Mouse (Mus musculus) neural tube, embryonic 15.5 days (tissue): Measurements from ENCODE around the gene Abhd16b. TPM values are rescaled to one million over a fixed set of nuclear protein-coding genes. Genes with fewer than 3 reads are reported as not detected.
A peak's percentile ranks its signal among the peaks of the same experiment; 100 is the strongest.

Experiments used
- ATAC-seq: fragments of 200-750 bp; cut with Nextera tagmentation; 2 replicates; pipeline ENCODE4 v1.8.0; 2017; ENCODE audit warnings: mild to moderate bottlenecking, moderate TSS enrichment, moderate library complexity; ENCODE audit not compliant: low FRiP score
- H3K27ac ChIP-seq: fragments of 300-500 bp; sonication (generic); replicated peaks from 2 replicates; pipeline ENCODE4 v1.5.1; 2015; ENCODE audit warnings: mild to moderate bottlenecking, inconsistent platforms
- H3K27me3 ChIP-seq: fragments of 300-500 bp; sonication (generic); replicated peaks from 2 replicates; pipeline ENCODE4 v1.6.1; 2015; ENCODE audit warnings: inconsistent platforms
- H3K36me3 ChIP-seq: fragments of 300-500 bp; sonication (generic); 2 replicates; pipeline ENCODE4 v1.6.1; 2015; ENCODE audit warnings: inconsistent platforms
- H3K4me1 ChIP-seq: fragments of 300-500 bp; sonication (generic); 2 replicates; pipeline ENCODE4 v1.6.1; 2015; ENCODE audit warnings: inconsistent platforms
- H3K4me2 ChIP-seq: fragments of 300-500 bp; sonication (generic); 2 replicates; pipeline ENCODE4 v1.6.1; 2015; ENCODE audit warnings: inconsistent platforms, mild to moderate bottlenecking, moderate library complexity
- H3K4me3 ChIP-seq: fragments of 300-500 bp; sonication (generic); replicated peaks from 2 replicates; pipeline ENCODE4 v1.5.1; 2015; ENCODE audit warnings: mild to moderate bottlenecking, inconsistent platforms
- H3K9ac ChIP-seq: fragments of 300-500 bp; sonication (generic); replicated peaks from 2 replicates; pipeline ENCODE4 v1.6.1; 2015; ENCODE audit warnings: mild to moderate bottlenecking, inconsistent platforms
- H3K9me3 ChIP-seq: fragments of 300-500 bp; sonication (generic); replicated peaks from 2 replicates; pipeline ENCODE4 v1.6.1; 2016; ENCODE audit warnings: inconsistent platforms
- WGBS: fragments of 180-500 bp; shearing (Covaris S2); methylation state at CpG from one replicate; pipeline ENCODE4 v1.1.7; 2015; ENCODE audit warnings: mixed read lengths; 5-methylcytosine and 5-hydroxymethylcytosine counted together
- polyA plus RNA-seq: library from polyadenylated mRNA; unstranded; fragments of >200 nt; fragmentation: Nextera tagmentation; extraction: Ambion mirVana; gene quantifications from 2 replicates; pipeline ENCODE4 v1.2.1, GENCODE M21; 2015

Gene Abhd16b
- polyA plus RNA-seq, 1 experiment from 2014 or later, result 0.12 TPM

GRCm38 (mm10) chr2:181520118-181520935 lies 27.3 kb downstream of the Abhd16b start, which contains the start of gene Dnajc5:
Dnajc5 (plus strand) TSS chr2:181520485.
- H3K27ac ChIP-seq, result peak within 1 kb of the TSS; percentile 97
- no peaks in the 10 kb centered on the region for H3K27me3 ChIP-seq
- ATAC-seq, result peak; percentile 96
- peak within 1 kb of the TSS; percentile 68 for H3K4me2 ChIP-seq
- H3K4me3 ChIP-seq, result peak within 1 kb of the TSS; percentile 96
- peaks cover 22% of the 10 kb centered on the region for H3K36me3 ChIP-seq
- H3K9me3 ChIP-seq, result no peaks in the 10 kb centered on the region
- peaks cover 40% of the 10 kb centered on the region for H3K4me1 ChIP-seq
- peak within 1 kb of the TSS; percentile 88 for H3K9ac ChIP-seq
- under 1% methylated on average over 72 of the region's 74 CpGs for WGBS

DNA sequence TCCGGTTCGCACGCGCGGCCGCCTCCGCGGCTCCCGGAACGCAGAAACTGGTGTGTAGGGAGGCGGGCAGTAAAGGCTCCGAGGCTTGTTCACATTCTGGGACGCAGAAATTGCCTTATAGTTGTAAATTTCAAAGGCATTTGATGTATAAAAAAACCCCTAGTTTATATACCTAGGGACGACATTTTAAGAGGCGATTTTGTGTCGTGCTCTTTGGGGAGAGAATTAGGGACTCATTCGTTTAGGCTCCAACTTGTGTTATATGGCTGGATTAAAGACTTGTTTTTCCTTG lies 27.9 kb downstream of the Abhd16b start:
- peak overlapping the region; percentile 97 for H3K27ac ChIP-seq
- no peak for ATAC-seq
- H3K9me3 ChIP-seq, result no peaks in the 10 kb centered on the region
- H3K9ac ChIP-seq, result peak overlapping the region; percentile 88
- peak overlapping the region; percentile 68 for H3K4me2 ChIP-seq
- H3K4me3 ChIP-seq, result peak overlapping the region; percentile 96
- H3K36me3 ChIP-seq, result peaks cover 19% of the 10 kb centered on the region
- no peaks in the 10 kb centered on the region for H3K27me3 ChIP-seq
- peaks cover 40% of the 10 kb centered on the region for H3K4me1 ChIP-seq
- 0% methylated on average over 17 of the region's 17 CpGs for WGBS

DNA sequence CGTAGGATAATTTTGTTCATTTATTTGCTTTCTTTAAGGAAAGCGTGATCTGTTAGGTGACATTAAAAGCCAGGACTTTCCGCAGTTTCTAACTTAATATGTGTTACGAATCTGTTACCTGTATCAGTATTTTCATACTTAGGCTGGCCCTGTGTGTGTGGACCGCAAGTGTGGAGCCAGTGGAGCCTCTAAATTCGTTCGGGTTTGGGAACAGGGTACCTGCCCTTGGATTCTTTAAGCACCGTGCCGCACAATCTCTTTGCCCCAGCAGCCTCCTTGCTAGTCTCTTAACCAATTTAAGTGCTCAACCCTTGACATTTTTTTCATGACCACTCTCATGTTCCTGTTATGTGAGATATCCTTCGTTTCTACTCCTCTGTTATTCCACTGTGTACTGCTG lies 28.5 kb downstream of the Abhd16b start:
- Histone ChIP-seq H3K4me2 (peak overlapping the region; percentile 68), H3K4me1 (peaks cover 40% of the 10 kb centered on the region), H3K9me3 (no peaks in the 10 kb centered on the region), H3K4me3 (peak overlapping the region; percentile 96), H3K27ac (no peak overlapping the region), H3K27me3 (no peaks in the 10 kb centered on the region), H3K36me3 (peaks cover 13% of the 10 kb centered on the region), H3K9ac (peak overlapping the region; percentile 88)
- ATAC-seq, result no peak
- 54% methylated on average over 10 of the region's 10 CpGs for WGBS

DNA sequence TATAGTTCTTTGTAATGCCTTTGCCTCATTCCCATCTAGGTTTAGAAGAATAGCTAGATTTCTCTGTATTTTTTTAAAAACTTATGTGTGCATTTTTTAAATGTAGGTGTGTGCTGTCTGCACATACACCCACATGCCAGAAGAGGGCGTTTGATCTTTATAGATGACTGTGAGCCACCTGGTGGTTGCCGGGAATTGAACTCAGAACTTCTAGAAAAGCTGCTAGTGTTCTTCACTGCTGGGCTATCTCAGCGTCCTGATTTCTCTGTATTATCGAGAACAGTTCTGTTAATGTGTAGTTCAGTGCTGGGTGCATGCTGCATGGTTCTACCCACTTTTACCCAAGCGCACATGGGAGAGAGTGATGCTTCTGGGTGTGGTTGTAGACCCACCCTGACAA lies 29.8 kb downstream of the Abhd16b start:
- no peak overlapping the region for H3K4me2 ChIP-seq
- no peaks in the 10 kb centered on the region for H3K36me3 ChIP-seq
- no peak for ATAC-seq
- no peaks in the 10 kb centered on the region for H3K27me3 ChIP-seq
- no peak overlapping the region for H3K9ac ChIP-seq
- no peaks in the 10 kb centered on the region for H3K9me3 ChIP-seq
- peaks cover 40% of the 10 kb centered on the region for H3K4me1 ChIP-seq
- 75% methylated on average over 5 of the region's 5 CpGs for WGBS
- no peak overlapping the region for H3K27ac ChIP-seq
- H3K4me3 ChIP-seq, result no peak overlapping the region

DNA sequence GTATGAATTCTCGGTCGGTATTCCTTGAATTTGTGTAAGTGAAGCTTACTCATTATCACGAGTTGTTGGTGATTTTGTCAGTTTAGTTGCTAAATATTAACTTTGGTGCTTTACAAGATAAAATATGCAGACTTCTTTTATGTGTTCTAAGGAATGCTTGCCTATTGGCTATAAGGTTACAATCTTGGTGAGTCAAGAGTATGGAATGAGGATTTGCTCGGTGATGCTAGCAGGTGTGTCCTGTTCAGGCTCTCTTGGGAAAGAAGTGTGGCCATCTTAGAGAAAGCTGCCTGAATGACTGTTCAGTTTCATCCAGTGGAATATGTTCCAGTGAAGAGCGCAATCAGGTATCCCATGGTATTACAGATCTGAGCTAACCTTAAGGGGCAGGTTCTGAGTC lies 32.5 kb downstream of the Abhd16b start:
- no peak overlapping the region for H3K4me2 ChIP-seq
- H3K4me3 ChIP-seq, result no peak overlapping the region
- no peaks in the 10 kb centered on the region for H3K9me3 ChIP-seq
- WGBS, result 93% methylated on average over 5 of the region's 5 CpGs
- no peak overlapping the region for H3K27ac ChIP-seq
- H3K9ac ChIP-seq, result no peak overlapping the region
- H3K4me1 ChIP-seq, result peaks cover 26% of the 10 kb centered on the region
- no peaks in the 10 kb centered on the region for H3K36me3 ChIP-seq
- no peaks in the 10 kb centered on the region for H3K27me3 ChIP-seq
- no peak for ATAC-seq

GRCm38 (mm10) chr2:181529076-181529475 lies 36.1 kb downstream of the Abhd16b start:
- 98% methylated on average over 1 of the region's 1 CpGs for WGBS
- Histone ChIP-seq H3K4me3 (no peak overlapping the region), H3K36me3 (peaks cover 6% of the 10 kb centered on the region; the same call in 1 of the 2 replicates), H3K27ac (no peak overlapping the region), H3K4me1 (no peaks in the 10 kb centered on the region), H3K9ac (no peak overlapping the region), H3K27me3 (no peaks in the 10 kb centered on the region), H3K4me2 (no peak overlapping the region), H3K9me3 (no peaks in the 10 kb centered on the region)
- no peak for ATAC-seq

DNA sequence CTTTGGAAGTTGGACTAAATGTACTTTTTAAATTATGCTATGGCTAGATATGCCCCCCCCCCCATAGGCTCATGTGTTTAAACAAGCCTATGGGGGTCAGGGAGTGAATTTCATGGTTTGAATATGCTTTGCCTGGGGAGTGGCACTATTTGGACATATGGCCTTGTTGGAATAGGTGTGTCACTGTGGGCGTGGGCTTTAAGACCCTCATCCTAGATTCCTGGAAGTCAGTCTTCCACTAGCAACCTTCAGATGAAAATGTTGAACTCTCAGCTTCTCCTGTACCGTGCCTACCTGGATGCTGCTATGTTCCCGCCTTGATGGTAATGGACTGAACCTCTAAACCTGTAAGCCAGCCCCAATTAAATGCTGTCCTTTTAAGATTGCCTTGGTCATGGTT lies 39.6 kb downstream of the Abhd16b start:
- ATAC-seq, result no peak
- no peaks in the 10 kb centered on the region for H3K9me3 ChIP-seq
- no peak overlapping the region for H3K4me3 ChIP-seq
- H3K27me3 ChIP-seq, result no peaks in the 10 kb centered on the region
- no peak overlapping the region for H3K27ac ChIP-seq
- H3K9ac ChIP-seq, result no peak overlapping the region
- WGBS, result 97% methylated on average over 3 of the region's 3 CpGs
- H3K4me1 ChIP-seq, result peaks cover 2% of the 10 kb centered on the region
- H3K4me2 ChIP-seq, result no peak overlapping the region
- peaks cover 6% of the 10 kb centered on the region; the same call in 1 of the 2 replicates for H3K36me3 ChIP-seq

DNA sequence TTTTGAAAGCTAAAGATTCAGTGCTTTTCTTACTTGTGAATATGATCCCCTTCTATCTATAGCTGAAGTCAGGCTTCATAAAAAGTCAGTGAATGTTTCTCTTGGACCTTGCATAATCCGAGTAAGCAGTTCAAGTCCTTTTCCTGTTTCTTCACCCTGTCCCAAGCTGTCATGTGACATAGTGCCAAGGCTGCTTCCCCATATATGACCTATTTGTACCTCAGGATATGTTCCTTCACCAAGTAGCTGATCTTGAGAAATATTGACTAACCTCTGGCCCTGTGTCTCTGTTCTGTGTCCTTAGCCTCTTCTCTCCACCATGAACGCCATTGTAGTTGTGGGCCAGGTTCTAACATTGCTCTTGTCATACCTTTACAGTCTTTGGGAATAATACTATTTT lies 43.4 kb downstream of the Abhd16b start:
- Histone ChIP-seq H3K9me3 (no peaks in the 10 kb centered on the region), H3K4me3 (no peak overlapping the region), H3K27me3 (no peaks in the 10 kb centered on the region), H3K4me2 (no peak overlapping the region), H3K4me1 (peaks cover 6% of the 10 kb centered on the region), H3K27ac (no peak overlapping the region), H3K9ac (no peak overlapping the region), H3K36me3 (peaks cover 6% of the 10 kb centered on the region; the same call in 1 of the 2 replicates)
- no peak for ATAC-seq
- 93% methylated on average over 2 of the region's 2 CpGs for WGBS

DNA sequence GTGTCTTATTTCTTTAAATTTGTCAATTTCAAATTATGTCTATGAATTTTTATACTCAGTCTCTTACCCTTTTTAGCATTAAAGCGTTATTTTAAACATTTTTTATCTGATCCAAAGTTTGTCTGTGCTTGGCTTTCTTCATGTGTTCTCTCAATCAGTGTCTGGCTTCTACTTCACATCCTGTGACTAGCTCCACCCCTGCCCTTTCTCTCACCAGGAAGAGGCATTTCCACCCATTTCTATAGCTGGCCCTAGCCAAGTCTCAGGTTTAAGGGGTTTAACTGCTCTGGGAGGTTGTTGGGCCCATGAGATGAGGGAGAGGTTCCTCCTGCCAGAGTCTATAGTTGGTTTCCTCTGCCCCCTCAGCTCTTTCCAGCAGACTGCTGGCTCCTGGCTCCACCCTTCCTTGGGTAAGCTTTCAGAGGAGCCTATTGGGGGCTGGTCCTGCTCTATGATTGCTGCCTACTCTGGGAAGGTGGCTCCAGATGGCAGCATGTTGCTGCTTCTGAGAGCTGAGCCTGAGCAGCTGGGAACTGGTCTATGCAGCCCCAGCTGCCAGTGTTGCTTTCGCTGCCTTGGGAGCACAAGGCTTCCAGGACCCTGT lies 44.5 kb downstream of the Abhd16b start:
- Histone ChIP-seq H3K27ac (peak overlapping the region; percentile 64), H3K27me3 (no peaks in the 10 kb centered on the region), H3K4me2 (no peak overlapping the region), H3K4me3 (no peak overlapping the region), H3K9ac (no peak overlapping the region), H3K9me3 (no peaks in the 10 kb centered on the region), H3K36me3 (no peaks in the 10 kb centered on the region), H3K4me1 (peaks cover 6% of the 10 kb centered on the region)
- WGBS, result 84% methylated on average over 2 of the region's 2 CpGs
- ATAC-seq, result no peak

- ATAC-seq, result no peak
- no peak overlapping the region for H3K4me3 ChIP-seq
- no peak overlapping the region for H3K9ac ChIP-seq
- 92% methylated on average over 6 of the region's 6 CpGs for WGBS
- no peak overlapping the region for H3K27ac ChIP-seq
- peaks cover 1% of the 10 kb centered on the region for H3K36me3 ChIP-seq
- peaks cover 6% of the 10 kb centered on the region for H3K4me1 ChIP-seq
- H3K9me3 ChIP-seq, result no peaks in the 10 kb centered on the region
- H3K27me3 ChIP-seq, result no peaks in the 10 kb centered on the region
- no peak overlapping the region for H3K4me2 ChIP-seq
Measured at GRCm38 (mm10) chr2:181541761-181542380, 48.9 kb downstream of the Abhd16b start.
